Mouse (Mus musculus): Measurements from ENCODE around the gene Krt86. TPM values are rescaled to one million over a fixed set of nuclear protein-coding genes. Genes with fewer than 3 reads are reported as not detected.

Gene Krt86
- total and polyA plus RNA-seq, 3 experiments: not detected

DNA sequence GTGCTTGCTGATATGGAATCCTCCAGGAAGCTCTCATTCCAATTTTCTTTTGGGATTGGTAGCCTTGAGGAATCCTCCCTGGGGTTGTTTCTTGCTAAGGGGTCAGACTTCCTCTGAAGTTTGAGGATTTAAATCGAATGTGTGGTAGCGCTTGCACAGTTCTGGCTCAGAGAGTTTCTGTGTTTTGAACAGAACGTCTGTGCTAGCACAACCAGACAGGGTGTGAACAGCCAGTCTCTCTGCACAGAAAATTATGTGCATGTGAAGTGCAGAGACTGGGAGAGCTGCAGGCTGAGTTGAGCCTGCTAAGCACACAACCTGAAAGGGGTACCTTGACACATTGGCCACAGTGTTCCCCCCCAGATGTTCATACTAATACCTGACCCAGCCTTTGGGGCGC, 32.4 kb upstream of the Krt86 start:
- no peak overlapping the region for H3K4me2 ChIP-seq (ENCODE audit: insufficient read depth, low read depth, poor library complexity, severe bottlenecking)
- DNase-seq (ENCODE audit: extremely low read depth): no peak
- H3K79me2 ChIP-seq (replicated peaks; ENCODE audit: control insufficient read depth, extremely low read depth, insufficient read depth, poor library complexity, severe bottlenecking): no peaks in the 10 kb centered on the region
- no peaks in the 10 kb centered on the region for H3K9me3 ChIP-seq (replicated peaks; ENCODE audit: low read length)
- H3K4me3 ChIP-seq (replicated peaks in 1 of 3; ENCODE audit: low read depth in 2 of 3, low read length in 2 of 3, poor library complexity in 1 of 3): no peak overlapping the region
- no peak overlapping the region for H3K9ac ChIP-seq (ENCODE audit: insufficient read depth, low read depth)
- no peak overlapping the region for H3K27ac ChIP-seq (ENCODE audit: insufficient read depth, low read depth)
- TF ChIP-seq POLR2AphosphoS2 (IDR thresholded peaks at IDR 0.05; ENCODE audit: low read depth, low read length) (no peak), BHLHE40 (IDR thresholded peaks at IDR 0.05; ENCODE audit: low read depth, low read length) (no peak), ELF1 (IDR thresholded peaks at IDR 0.05; ENCODE audit: low read depth, low read length) (no peak), E2F4 (IDR thresholded peaks at IDR 0.05; ENCODE audit: insufficient replicate concordance, low read depth, low read length) (no peak), TBP (conservative IDR thresholded peaks at IDR 0.05; ENCODE audit: low read depth, low read length) (no peak)
- H3K36me3 ChIP-seq (replicated peaks in 1 of 2; ENCODE audit: control insufficient read depth in 1 of 2, insufficient read depth in 1 of 2, low read length in 1 of 2): no peaks in the 10 kb centered on the region
- peaks cover 0 to 5% of the 10 kb centered on the region in 2 experiments; a peak in 2 of 4 replicates for H3K4me1 ChIP-seq (ENCODE audit: control insufficient read depth in 1 of 2, insufficient read depth in 2 of 2)
- dilution Hi-C loops (cut with MboI; ENCODE audit: extremely low pct_ligation_motif_present, extremely low pct_unique_long_range_greater_than_20kb, low sequenced_read_pairs): no loop called here
- peaks cover 63% of the 10 kb centered on the region for H3K27me3 ChIP-seq (replicated peaks)
- in situ Hi-C loops (cut with MboI; ENCODE audit: low pct_ligation_motif_present, low pct_unique_long_range_greater_than_20kb, low sequenced_read_pairs): no loop called here

DNA sequence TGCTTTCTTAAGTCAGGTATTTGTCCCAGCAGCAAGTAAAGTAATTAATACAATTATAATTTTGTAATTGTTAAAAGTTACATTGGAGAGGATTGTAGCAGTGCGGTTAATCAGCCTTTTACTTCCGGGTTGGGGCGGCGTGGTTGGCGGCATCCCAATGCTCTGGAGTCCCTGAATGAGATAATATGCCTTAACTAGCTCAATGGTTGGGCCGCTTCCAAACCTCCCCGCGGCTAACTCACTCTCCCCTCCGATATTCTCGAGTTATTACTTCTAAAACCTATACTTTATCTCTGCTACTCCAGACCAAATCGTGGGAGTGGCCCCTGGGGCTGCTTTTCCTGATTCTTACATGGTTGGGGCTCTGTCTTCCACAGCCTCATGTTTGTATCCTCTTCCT, 26.7 kb upstream of the Krt86 start:
- DNase-seq (ENCODE audit: extremely low read depth): no peak
- dilution Hi-C loops (cut with MboI; ENCODE audit: extremely low pct_ligation_motif_present, extremely low pct_unique_long_range_greater_than_20kb, low sequenced_read_pairs): no loop called here
- Histone ChIP-seq H3K36me3 (replicated peaks in 1 of 2; ENCODE audit: control insufficient read depth in 1 of 2, insufficient read depth in 1 of 2, low read length in 1 of 2) (no peaks in the 10 kb centered on the region), H3K79me2 (replicated peaks; ENCODE audit: control insufficient read depth, extremely low read depth, insufficient read depth, poor library complexity, severe bottlenecking) (no peaks in the 10 kb centered on the region), H3K27ac (ENCODE audit: insufficient read depth, low read depth) (no peak overlapping the region), H3K9ac (ENCODE audit: insufficient read depth, low read depth) (no peak overlapping the region), H3K27me3 (replicated peaks) (peaks cover 80% of the 10 kb centered on the region), H3K4me1 (ENCODE audit: control insufficient read depth in 1 of 2, insufficient read depth in 2 of 2) (no peaks in the 10 kb centered on the region), H3K4me3 (replicated peaks in 1 of 3; ENCODE audit: low read depth in 2 of 3, low read length in 2 of 3, poor library complexity in 1 of 3) (no peak overlapping the region), H3K9me3 (replicated peaks; ENCODE audit: low read length) (no peaks in the 10 kb centered on the region), H3K4me2 (ENCODE audit: insufficient read depth, low read depth, poor library complexity, severe bottlenecking) (no peak overlapping the region)
- TF ChIP-seq MAX (IDR thresholded peaks at IDR 0.05; ENCODE audit: low read length) (no peak), UBTF (IDR thresholded peaks at IDR 0.05; ENCODE audit: low read depth, low read length) (no peak), GABPA (IDR thresholded peaks at IDR 0.05; ENCODE audit: insufficient replicate concordance, low read depth, low read length) (no peak), JUND (conservative IDR thresholded peaks at IDR 0.05; ENCODE audit: low read depth, low read length) (no peak), RAD21 (IDR thresholded peaks at IDR 0.05; ENCODE audit: low read depth, low read length) (no peak), HCFC1 (IDR thresholded peaks at IDR 0.05; ENCODE audit: low read depth, low read length) (no peak)
- in situ Hi-C loops (cut with MboI; ENCODE audit: low pct_ligation_motif_present, low pct_unique_long_range_greater_than_20kb, low sequenced_read_pairs): no loop called here

DNA sequence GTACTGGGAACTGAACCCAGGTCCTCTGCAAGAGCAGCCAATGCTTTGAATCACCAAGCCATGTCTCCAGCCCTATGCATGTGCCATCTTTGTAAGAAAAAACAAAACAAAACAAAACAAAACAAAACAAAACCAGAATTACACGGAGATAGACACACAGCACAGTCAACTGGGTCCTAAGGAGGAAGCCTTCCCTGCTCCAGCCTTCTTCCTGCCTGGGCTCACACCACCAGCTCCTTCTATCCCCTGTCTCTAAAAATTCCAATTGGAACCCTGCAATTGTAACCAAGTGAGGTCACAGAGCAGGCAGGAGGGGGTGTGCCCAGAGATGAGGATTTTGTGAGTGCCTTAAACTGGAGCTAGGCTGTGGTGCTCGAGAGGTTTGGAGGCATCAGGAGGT, 25.8 kb upstream of the Krt86 start, which contains the start of gene Krt88:
Krt88 (plus strand) TSS at position 301 of the 400 bp plus-strand sequence.
- Histone ChIP-seq H3K9me3 (replicated peaks; ENCODE audit: low read length) (no peaks in the 10 kb centered on the region), H3K4me2 (ENCODE audit: insufficient read depth, low read depth, poor library complexity, severe bottlenecking) (no peak within 1 kb of the TSS), H3K4me1 (ENCODE audit: control insufficient read depth in 1 of 2, insufficient read depth in 2 of 2) (no peaks in the 10 kb centered on the region), H3K27ac (ENCODE audit: insufficient read depth, low read depth) (no peak within 1 kb of the TSS), H3K4me3 (replicated peaks in 1 of 3; ENCODE audit: low read depth in 2 of 3, low read length in 2 of 3, poor library complexity in 1 of 3) (no peak within 1 kb of the TSS), H3K36me3 (replicated peaks in 1 of 2; ENCODE audit: control insufficient read depth in 1 of 2, insufficient read depth in 1 of 2, low read length in 1 of 2) (no peaks in the 10 kb centered on the region), H3K79me2 (replicated peaks; ENCODE audit: control insufficient read depth, extremely low read depth, insufficient read depth, poor library complexity, severe bottlenecking) (no peaks in the 10 kb centered on the region), H3K9ac (ENCODE audit: insufficient read depth, low read depth) (no peak within 1 kb of the TSS), H3K27me3 (replicated peaks) (peaks cover 79% of the 10 kb centered on the region)
- DNase-seq (ENCODE audit: extremely low read depth): no peak
- in situ Hi-C loops (cut with MboI; ENCODE audit: low pct_ligation_motif_present, low pct_unique_long_range_greater_than_20kb, low sequenced_read_pairs) (no loop called here), dilution Hi-C loops (cut with MboI; ENCODE audit: extremely low pct_ligation_motif_present, extremely low pct_unique_long_range_greater_than_20kb, low sequenced_read_pairs) (no loop called here)
- no peak for TF ChIP-seq ZNF384 (IDR thresholded peaks at IDR 0.05; ENCODE audit: low read depth, low read length)
- TF ChIP-seq EP300 (IDR thresholded peaks at IDR 0.05; ENCODE audit: low read length): no peak
- no peak for TF ChIP-seq RAD21 (IDR thresholded peaks at IDR 0.05; ENCODE audit: low read depth, low read length)
- no peak for TF ChIP-seq ETS1 (conservative IDR thresholded peaks at IDR 0.05; ENCODE audit: low read depth, low read length)
- TF ChIP-seq SIN3A (IDR thresholded peaks at IDR 0.05; ENCODE audit: low read length): no peak
- TF ChIP-seq IRF4 (IDR thresholded peaks at IDR 0.05; ENCODE audit: low read depth, low read length): no peak
- TF ChIP-seq ZMIZ1 (IDR thresholded peaks at IDR 0.05; ENCODE audit: low read depth, low read length): no peak
- no peak for TF ChIP-seq MEF2A (IDR thresholded peaks at IDR 0.05; ENCODE audit: borderline replicate concordance, low read depth, low read length)
- TF ChIP-seq BHLHE40 (IDR thresholded peaks at IDR 0.05; ENCODE audit: low read depth, low read length): no peak
- TF ChIP-seq CTCF (conservative IDR thresholded peaks at IDR 0.05 in 1 of 2, IDR thresholded peaks at IDR 0.05 in 1 of 2; ENCODE audit: low read depth in 2 of 2, low read length in 2 of 2): no peak
- no peak for TF ChIP-seq ZKSCAN1 (IDR thresholded peaks at IDR 0.05; ENCODE audit: borderline replicate concordance, low read depth, low read length)
- TF ChIP-seq UBTF (IDR thresholded peaks at IDR 0.05; ENCODE audit: low read depth, low read length): no peak
- no peak for TF ChIP-seq POLR2AphosphoS2 (IDR thresholded peaks at IDR 0.05; ENCODE audit: low read depth, low read length)
- no peak for TF ChIP-seq ZC3H11A (IDR thresholded peaks at IDR 0.05; ENCODE audit: low read depth, low read length)
- TF ChIP-seq MYC (IDR thresholded peaks at IDR 0.05; ENCODE audit: low read depth, low read length): no peak
- no peak for TF ChIP-seq POLR2A (IDR thresholded peaks at IDR 0.05; ENCODE audit: low read depth, low read length)
- no peak for TF ChIP-seq GABPA (IDR thresholded peaks at IDR 0.05; ENCODE audit: insufficient replicate concordance, low read depth, low read length)
- TF ChIP-seq MAFK (IDR thresholded peaks at IDR 0.05; ENCODE audit: insufficient replicate concordance, low read length): no peak

Data from CH12.LX (cell line).